Mouse (Mus musculus) adipocyte (in vitro differentiated cells): ENCODE data around the gene Zbtb9.
A peak's percentile ranks its signal among the peaks of the same experiment; 100 is the strongest.
"Not testable (repeated sequence)": the region's sequence is repeated elsewhere in the genome, so short reads cannot be mapped to it uniquely, and the experiment has no call there.

Source experiments
- DNase-seq: peaks from one replicate; pipeline ENCODE4 v3.0.0-alpha.2; 2016; ENCODE audit warnings: low spot score

The Zbtb9 gene

DNA sequence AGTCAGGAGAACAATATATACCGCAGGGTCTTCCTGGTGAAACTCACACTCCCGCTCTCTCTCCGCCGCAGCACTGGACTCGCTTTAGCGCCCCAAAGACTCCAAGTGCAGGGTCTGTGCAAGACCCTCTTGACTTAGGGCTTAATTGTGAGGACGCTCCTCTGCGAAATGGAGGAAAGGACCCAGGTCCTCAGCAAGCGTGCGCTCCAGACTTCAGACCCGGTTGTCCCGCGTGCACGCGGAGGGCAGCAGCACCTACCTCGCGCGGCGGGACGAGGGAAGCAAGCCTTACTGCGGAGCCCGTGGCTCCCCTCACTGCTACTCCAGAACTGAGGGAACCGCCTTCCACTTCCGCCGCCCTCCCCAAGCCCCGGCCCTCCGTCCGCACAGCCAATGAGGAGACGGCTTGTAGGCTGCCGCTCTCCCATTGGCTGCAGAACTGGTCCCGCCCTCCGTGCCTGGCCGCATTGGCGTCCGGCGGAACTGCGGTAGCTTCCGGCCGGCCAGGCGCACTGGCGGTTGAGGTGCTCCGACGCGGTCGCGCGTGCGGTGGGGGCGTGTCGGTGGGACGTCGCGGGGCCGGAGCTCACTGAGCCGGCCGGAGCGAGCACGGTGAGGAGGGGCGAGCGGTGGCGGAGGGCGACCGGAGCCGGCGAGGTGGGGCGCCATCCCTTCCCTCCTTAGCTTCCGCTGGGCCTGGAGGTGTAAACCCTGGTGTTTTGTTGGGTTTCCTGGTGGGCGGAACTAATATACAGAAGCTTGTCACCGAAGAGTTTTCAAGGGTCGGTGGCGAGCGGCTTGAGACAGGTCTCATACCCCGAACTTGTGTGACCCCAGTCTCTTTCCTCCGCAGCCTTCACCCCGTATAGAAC is at the start of gene Zbtb9:
Gene Zbtb9, plus strand, starts transcription at position 465 of the 872 bp plus-strand sequence.
- peak; percentile 95 for DNase-seq

DNA sequence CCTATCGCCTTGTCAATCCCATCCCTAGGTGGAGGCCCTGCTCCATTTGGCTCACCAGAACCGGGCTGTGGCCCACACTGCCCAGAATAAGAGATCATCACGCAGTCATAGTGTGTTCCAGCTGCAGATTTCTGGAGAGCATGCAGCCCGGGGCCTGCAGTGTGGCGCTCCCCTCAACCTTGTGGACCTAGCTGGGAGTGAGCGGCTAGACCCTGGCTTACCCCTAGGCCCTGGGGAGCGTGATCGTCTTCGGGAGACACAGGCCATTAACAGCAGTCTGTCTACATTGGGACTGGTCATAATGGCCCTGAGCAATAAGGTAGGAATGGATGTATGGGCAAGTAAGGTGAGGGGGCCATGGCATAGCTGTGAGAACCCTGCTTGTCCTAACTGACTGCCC is 47.6 kb upstream of the Zbtb9 start:
- DNase-seq, result not testable (repeated sequence)

GRCm38 (mm10) chr17:26931795-26932194 is 41.2 kb upstream of the Zbtb9 start:
- peak; percentile 70 for DNase-seq

GRCm38 (mm10) chr17:26932839-26933398 is 40.0 kb upstream of the Zbtb9 start, which contains the start of gene Phf1:
Gene Phf1, plus strand, starts transcription at chr17:26933052.
- peak; percentile 94 for DNase-seq

DNA sequence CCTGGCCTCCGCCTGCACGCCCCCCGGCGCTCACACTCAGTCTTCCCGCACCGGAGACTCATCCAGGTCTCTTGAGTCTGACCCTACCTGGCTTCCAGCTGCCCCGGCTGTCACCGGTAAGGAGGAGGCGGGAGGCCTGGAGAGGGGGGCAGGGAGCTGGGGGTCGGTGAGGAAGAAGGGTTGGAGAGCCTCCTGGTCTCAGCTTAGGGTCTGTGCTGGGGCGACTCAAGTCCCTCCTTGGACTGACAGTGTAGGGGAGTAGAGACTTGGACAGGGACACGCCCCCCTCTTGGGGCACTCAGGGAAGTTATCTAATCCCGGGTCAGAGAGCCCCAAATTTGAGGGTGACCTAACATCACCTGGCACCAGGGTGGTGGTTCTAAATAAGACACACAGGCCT is 39.5 kb upstream of the Zbtb9 start:
- peak; percentile 39 for DNase-seq

DNA sequence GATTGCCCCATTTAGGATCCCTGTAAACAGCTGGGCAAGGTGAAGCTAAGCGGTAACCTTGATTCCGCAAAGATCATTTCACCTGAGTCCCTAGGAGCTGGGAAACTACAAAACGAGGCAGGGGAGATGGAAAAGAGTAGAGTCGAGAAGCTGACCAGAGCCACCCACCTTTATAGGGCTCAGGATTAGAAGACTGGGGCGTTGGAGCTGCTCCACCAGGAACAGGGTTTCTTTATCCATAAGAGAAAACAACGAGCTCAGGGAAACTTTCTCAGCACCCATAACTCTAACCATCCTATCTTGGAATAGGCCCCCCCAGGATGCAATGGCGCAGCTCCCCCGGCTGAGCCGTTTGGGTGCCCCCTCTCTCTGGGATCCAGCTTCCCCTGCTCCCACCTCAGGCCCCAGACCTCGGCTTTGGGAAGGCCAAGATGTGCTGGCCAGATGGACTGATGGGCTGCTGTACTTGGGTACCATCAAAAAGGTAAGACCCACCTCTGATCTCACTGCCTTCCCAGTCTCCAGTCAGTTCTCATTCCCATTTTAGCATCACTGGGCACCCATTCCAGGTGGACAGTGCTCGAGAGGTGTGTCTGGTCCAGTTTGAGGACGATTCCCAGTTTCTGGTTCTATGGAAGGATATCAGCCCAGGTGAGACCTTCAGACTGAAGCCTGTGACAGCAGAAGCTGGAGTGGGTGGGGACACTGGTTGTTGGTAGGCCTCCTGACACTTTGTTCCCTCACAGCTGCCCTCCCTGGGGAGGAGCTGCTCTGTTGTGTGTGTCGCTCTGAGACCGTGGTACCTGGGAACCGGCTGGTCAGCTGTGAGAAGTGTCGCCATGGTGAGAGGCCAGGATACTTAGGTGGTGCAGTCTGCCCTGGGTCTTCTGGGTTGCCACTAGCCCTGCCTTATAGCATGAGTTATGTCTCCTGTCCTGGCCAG is 38.8 kb upstream of the Zbtb9 start:
- no peak for DNase-seq

GRCm38 (mm10) chr17:26935027-26935426 is 37.9 kb upstream of the Zbtb9 start:
- DNase-seq, result no peak

- no peak for DNase-seq
These were observed 36.5 kb upstream of the Zbtb9 start for GRCm38 (mm10) chr17:26936453-26936852.

DNA sequence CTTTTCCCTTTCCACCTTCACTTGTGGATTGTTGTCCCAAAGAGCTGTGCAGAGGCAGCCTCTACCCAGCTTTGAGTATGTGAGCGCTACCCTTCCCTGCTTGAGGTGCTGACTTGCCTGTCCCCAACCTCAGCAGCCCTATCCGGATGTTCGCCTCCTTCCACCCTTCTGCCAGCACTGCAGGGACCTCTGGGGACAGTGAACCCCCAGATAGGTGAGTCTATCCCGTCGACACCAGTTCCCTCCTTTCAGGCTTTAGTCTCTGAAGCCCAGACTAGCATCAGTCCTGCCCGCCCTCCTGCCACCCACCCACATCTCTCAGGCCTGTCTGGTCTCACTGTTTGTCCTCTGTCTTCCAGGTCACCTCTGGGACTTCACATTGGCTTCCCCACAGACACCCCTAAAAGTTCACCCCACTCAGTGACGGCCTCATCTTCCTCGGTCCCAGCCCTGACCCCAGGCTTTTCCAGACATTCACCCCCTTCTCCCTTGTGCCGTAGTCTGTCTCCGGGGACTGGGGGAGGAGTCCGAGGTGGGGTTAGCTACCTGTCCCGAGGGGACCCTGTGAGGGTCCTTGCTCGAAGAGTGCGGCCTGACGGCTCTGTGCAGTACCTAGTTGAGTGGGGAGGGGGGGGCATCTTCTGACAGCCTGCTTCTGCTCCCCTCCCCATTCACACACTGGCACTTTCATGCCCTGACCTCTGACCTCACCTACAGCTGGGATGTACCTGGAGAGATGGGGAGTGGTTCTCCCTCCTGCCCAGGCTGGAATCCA is 35.9 kb upstream of the Zbtb9 start:
- no peak for DNase-seq

DNA sequence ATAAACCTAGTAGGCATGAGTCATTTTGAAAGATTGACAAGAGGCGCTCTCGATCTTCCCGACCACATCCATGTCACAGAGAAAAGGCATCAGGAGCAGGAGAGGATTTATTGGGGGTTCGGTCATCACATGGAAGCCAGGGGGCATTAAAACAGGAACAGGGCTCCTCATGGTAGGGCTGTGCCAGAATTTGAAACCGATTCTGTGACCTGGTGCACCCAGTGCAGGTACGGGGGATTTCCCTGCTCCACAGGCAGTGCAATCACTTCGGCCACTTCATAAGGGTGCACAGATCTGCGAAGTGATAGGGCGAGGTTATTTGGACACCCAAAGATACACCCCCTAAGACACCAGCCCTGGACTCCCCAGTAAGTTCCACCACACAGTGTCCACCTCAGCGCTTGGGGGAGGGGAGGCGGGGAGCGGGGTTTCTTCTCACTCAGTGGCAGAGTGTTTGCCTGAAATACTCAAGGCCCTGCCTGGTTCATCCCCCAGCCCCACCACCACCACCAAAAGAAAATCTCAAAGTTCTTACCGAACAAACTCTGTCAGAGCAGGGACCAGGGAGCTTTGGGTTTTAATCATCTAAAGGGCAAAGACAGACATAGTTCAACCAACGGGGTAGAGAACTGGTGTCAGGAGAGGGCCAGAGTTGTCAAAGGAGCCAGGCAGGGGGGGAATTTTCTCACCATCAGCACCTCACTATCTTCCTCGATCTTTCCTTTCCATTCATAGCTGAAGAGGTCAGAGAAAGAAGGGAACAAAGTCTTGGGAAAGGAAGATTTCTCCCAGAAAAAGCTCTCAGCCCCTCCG is 34.9 kb upstream of the Zbtb9 start:
- DNase-seq, result no peak

DNA sequence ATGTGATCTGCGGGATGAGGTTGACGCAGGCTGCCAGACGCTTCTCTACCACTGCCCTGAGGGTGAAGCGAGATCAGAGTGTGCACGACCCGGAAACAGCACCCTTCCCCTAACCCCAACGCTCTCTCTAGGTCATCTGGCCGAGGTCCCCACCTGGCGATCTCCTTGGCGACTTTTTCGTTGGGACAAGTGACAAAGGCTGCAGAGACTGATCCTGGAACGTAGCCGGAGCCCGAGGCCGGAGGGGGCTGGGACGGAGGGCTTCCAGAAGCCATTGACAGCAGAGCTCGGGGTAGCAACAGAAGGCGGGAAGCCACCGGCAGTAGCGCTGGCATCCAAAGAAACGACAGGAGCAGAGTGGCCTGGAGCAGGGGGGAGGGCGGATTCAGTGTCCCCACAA is 34.2 kb upstream of the Zbtb9 start:
- no peak for DNase-seq

- peak; percentile 100 for DNase-seq
These were observed 33.6 kb upstream of the Zbtb9 start, which contains the start of gene Cuta for GRCm38 (mm10) chr17:26939178-26939972. Gene Cuta, minus strand, starts transcription at chr17:26939569.

DNA sequence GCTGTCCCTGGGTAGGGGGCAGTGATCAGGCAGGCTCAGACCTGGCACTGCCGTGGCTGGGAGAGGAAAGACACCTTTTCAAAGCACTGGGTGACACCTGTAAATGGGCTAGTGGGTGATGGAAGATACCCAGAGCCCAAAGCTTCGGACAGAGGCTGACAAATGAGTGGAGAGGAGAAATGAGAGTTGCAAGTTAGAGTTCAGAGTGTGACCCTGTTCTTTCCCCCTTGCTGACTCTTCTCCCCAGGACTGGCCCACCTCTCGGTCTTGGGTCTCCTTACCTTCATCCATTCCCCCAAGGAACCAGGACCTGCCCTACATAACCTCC is 33.0 kb upstream of the Zbtb9 start:
- DNase-seq, result no peak

- no peak for DNase-seq
These were observed 31.8 kb upstream of the Zbtb9 start, which contains the start of gene Syngap1 for GRCm38 (mm10) chr17:26941031-26941789. Gene Syngap1, plus strand, starts transcription at chr17:26941253.

- DNase-seq, result no peak
These were observed 31.0 kb upstream of the Zbtb9 start for GRCm38 (mm10) chr17:26941841-26942570.

DNA sequence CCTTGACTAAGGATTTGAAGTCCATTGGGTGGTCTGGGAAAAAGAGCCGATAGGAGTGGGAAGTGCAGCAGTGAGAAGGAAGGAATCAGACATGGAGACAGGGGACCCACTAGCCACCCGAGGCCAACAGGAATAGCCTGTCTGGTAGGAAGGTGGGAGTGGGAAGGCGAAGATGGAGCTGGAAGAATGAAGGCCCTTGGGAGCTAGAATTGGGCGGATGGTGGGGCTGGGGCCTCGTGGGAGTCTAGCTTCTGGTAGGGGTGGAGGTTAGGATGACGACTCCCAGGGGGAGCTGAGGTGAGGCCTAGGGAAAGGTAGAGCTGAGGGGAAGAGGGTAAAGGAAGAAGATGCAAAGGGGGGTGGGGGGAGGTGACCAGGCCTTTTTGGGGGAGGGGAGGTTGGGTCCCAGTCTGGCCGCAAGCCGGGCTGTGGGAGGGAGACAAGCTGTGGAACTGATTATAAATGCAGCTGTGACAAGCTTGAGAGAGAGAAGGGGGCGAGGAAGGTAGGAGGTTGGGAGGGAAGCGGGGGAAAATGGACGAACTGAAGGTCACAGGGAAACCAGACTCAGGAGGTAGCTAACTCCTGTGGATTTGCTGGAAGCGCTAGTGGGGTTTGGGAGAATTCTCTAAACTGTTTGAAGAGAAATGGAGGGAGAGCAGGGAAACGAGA is 27.0 kb upstream of the Zbtb9 start:
- DNase-seq, result no peak

GRCm38 (mm10) chr17:26946567-26946966 is 26.4 kb upstream of the Zbtb9 start:
- no peak for DNase-seq
